Mouse (Mus musculus): ENCODE results near the gene Elmo1. TPM values are rescaled to one million over a fixed set of nuclear protein-coding genes. Genes with fewer than 3 reads are reported as not detected.

The Elmo1 gene
- total and polyA plus RNA-seq, 3 experiments = 5.2 to 7.6 TPM; not detected in 1

DNA sequence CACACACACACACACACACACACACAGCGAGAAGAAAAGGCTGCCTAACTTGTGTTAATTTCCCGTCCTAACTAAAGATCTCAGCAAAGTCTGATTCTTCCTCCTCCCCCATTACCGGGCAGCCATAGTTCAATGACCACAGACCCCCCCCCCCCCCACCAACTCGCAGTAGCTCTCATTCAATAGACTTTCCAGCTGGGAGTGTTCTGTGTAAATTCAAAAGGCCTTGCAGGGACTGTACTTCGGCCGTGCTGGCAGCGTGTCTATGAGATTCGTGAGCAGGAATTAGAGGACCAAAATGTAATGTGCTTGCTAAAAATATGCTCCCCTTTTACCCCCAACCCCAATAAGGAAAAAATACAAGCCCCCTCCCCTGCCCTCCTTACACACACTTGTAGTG lies 466.8 kb downstream of the Elmo1 start:
- no peaks in the 10 kb centered on the region for H3K27me3 ChIP-seq (ENCODE audit: control insufficient read depth in 1 of 2, insufficient read depth in 2 of 2, low read length in 2 of 2)
- no peak overlapping the region for H3K4me3 ChIP-seq (ENCODE audit: control insufficient read depth in 1 of 2, insufficient read depth in 1 of 2, low read depth in 2 of 2, low read length in 2 of 2)
- no peak for TF ChIP-seq POLR2AphosphoS2 (IDR thresholded peaks at IDR 0.05; ENCODE audit: low read length)
- no peak for TF ChIP-seq ZC3H11A (IDR thresholded peaks at IDR 0.05; ENCODE audit: low read depth, low read length)
- no peak for TF ChIP-seq NRF1 (IDR thresholded peaks at IDR 0.05; ENCODE audit: insufficient read depth, low read depth, low read length, poor library complexity, severe bottlenecking)
- no peak for TF ChIP-seq USF1 (IDR thresholded peaks at IDR 0.05; ENCODE audit: low read depth, low read length)
- TF ChIP-seq NELFE (IDR thresholded peaks at IDR 0.05; ENCODE audit: low read depth, low read length) = no peak
- TF ChIP-seq GATA1 (IDR thresholded peaks at IDR 0.05; ENCODE audit: low read depth, low read length) = no peak
- TF ChIP-seq MYC (IDR thresholded peaks at IDR 0.05; ENCODE audit: low read depth, low read length) = no peak
- no peak for TF ChIP-seq BHLHE40 (IDR thresholded peaks at IDR 0.05; ENCODE audit: borderline replicate concordance, low read depth, low read length)
- no peak for TF ChIP-seq SMC3 (IDR thresholded peaks at IDR 0.05; ENCODE audit: low read depth, low read length)
- TF ChIP-seq MAZ (IDR thresholded peaks at IDR 0.05; ENCODE audit: low read depth, low read length) = no peak
- TF ChIP-seq POLR2AphosphoS5 (IDR thresholded peaks at IDR 0.05; ENCODE audit: borderline replicate concordance, low read depth, low read length) = no peak
- H3K79me2 ChIP-seq (ENCODE audit: control insufficient read depth, insufficient read depth, low read length, poor library complexity) = no peaks in the 10 kb centered on the region
- H3K27ac ChIP-seq (ENCODE audit: control insufficient read depth, low read depth, low read length) = no peak overlapping the region
- no peak for DNase-seq (ENCODE audit: low read depth, low spot score)
- H3K9ac ChIP-seq (ENCODE audit: control insufficient read depth, low read depth, low read length, poor library complexity, severe bottlenecking) = no peak overlapping the region
- no peaks in the 10 kb centered on the region for H3K36me3 ChIP-seq (ENCODE audit: control insufficient read depth in 1 of 2, insufficient read depth in 2 of 2, low read length in 2 of 2)
- H3K9me3 ChIP-seq (replicated peaks; ENCODE audit: insufficient read depth, low read length) = no peaks in the 10 kb centered on the region
- no peaks in the 10 kb centered on the region for H3K4me1 ChIP-seq (ENCODE audit: control insufficient read depth in 1 of 2, insufficient read depth in 2 of 2, low read length in 2 of 2)

DNA sequence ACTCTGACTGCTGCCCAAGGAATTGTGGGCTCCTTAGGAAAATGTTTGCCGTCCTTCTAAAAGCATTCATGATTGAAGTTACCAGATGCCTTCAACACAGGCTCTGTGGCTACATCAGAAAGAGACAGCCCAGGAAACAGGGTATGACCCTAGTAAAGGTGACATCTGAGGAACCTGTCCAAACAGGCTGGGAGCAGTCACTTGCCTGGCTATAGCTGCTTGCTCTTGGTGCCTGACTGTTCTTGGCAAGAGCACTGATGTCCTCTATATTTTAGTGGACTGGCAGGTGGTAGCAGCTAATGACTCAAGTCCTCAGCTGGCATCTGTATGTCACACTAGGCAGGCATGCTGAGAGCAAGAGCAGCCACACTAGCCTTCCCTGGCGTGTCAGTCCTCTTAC lies 468.0 kb downstream of the Elmo1 start:
- no peak for DNase-seq (ENCODE audit: low read depth, low spot score)
- Histone ChIP-seq H3K79me2 (ENCODE audit: control insufficient read depth, insufficient read depth, low read length, poor library complexity) (no peaks in the 10 kb centered on the region), H3K4me1 (ENCODE audit: control insufficient read depth in 1 of 2, insufficient read depth in 2 of 2, low read length in 2 of 2) (no peaks in the 10 kb centered on the region), H3K9me3 (replicated peaks; ENCODE audit: insufficient read depth, low read length) (no peaks in the 10 kb centered on the region), H3K4me3 (ENCODE audit: control insufficient read depth in 1 of 2, insufficient read depth in 1 of 2, low read depth in 2 of 2, low read length in 2 of 2) (no peak overlapping the region), H3K9ac (ENCODE audit: control insufficient read depth, low read depth, low read length, poor library complexity, severe bottlenecking) (no peak overlapping the region), H3K27me3 (ENCODE audit: control insufficient read depth in 1 of 2, insufficient read depth in 2 of 2, low read length in 2 of 2) (no peaks in the 10 kb centered on the region), H3K36me3 (ENCODE audit: control insufficient read depth in 1 of 2, insufficient read depth in 2 of 2, low read length in 2 of 2) (no peaks in the 10 kb centered on the region), H3K27ac (ENCODE audit: control insufficient read depth, low read depth, low read length) (no peak overlapping the region)
- TF ChIP-seq SIN3A (IDR thresholded peaks at IDR 0.05; ENCODE audit: low read length) = no peak

DNA sequence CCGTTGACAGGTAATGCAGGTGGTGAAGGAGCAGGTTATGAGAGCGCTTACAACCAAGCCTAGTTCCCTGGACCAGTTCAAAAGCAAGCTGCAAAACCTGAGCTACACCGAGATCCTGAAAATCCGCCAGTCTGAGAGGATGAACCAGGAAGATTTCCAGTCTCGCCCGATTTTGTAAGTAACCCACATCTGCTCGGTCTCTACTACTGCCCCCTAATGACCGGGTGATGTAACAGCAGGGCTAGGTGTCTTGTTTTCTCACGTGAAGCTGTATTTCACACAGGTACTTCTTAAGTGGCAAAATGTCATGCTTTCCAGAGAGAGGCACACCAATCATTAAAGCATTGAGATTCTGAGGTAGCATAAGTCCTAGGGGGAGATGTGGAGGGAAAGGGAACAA lies 474.0 kb downstream of the Elmo1 start:
- H3K27ac ChIP-seq (ENCODE audit: control insufficient read depth, low read depth, low read length) = no peak overlapping the region
- DNase-seq (ENCODE audit: low read depth, low spot score) = peak; percentile 32
- H3K79me2 ChIP-seq (ENCODE audit: control insufficient read depth, insufficient read depth, low read length, poor library complexity) = no peaks in the 10 kb centered on the region
- H3K4me1 ChIP-seq (ENCODE audit: control insufficient read depth in 1 of 2, insufficient read depth in 2 of 2, low read length in 2 of 2) = no peaks in the 10 kb centered on the region
- TF ChIP-seq RCOR1 (IDR thresholded peaks at IDR 0.05; ENCODE audit: low read depth, low read length) = no peak
- TF ChIP-seq CTCF (IDR thresholded peaks at IDR 0.05 in 2 of 3, conservative IDR thresholded peaks at IDR 0.05 in 1 of 3; ENCODE audit: control insufficient read depth in 1 of 3, insufficient read depth in 1 of 3, low read depth in 2 of 3, low read length in 3 of 3, poor library complexity in 1 of 3, severe bottlenecking in 1 of 3) = peak; percentile 46 to 65 (median 53)
- no peak overlapping the region for H3K4me3 ChIP-seq (ENCODE audit: control insufficient read depth in 1 of 2, insufficient read depth in 1 of 2, low read depth in 2 of 2, low read length in 2 of 2)
- no peaks in the 10 kb centered on the region for H3K9me3 ChIP-seq (replicated peaks; ENCODE audit: insufficient read depth, low read length)
- H3K27me3 ChIP-seq (ENCODE audit: control insufficient read depth in 1 of 2, insufficient read depth in 2 of 2, low read length in 2 of 2) = no peaks in the 10 kb centered on the region
- no peaks in the 10 kb centered on the region for H3K36me3 ChIP-seq (ENCODE audit: control insufficient read depth in 1 of 2, insufficient read depth in 2 of 2, low read length in 2 of 2)
- no peak overlapping the region for H3K9ac ChIP-seq (ENCODE audit: control insufficient read depth, low read depth, low read length, poor library complexity, severe bottlenecking)
